Mouse (Mus musculus): ENCODE data around the gene Mtmr12. TPM values are rescaled to one million over a fixed set of nuclear protein-coding genes. Genes with fewer than 3 reads are reported as not detected.

The Mtmr12 gene
- polyA plus RNA-seq, 1 experiment from 2014 or later, result 15.4 TPM

GRCm38 (mm10) chr15:12236961-12237360 is 32.1 kb downstream of the Mtmr12 start:
- H3K4me2 ChIP-seq (ENCODE audit: low read length), result no peak overlapping the region
- H3K9me3 ChIP-seq (ENCODE audit: control insufficient read depth, low read length), result no peaks in the 10 kb centered on the region
- peaks cover 11 to 16% of the 10 kb centered on the region in 2 experiments; a peak in 3 of 4 replicates for H3K4me1 ChIP-seq (ENCODE audit: control insufficient read depth in 2 of 2, insufficient read depth in 2 of 2, low read length in 2 of 2)
- H3K27me3 ChIP-seq (ENCODE audit: control insufficient read depth, insufficient read depth, low read length), result no peaks in the 10 kb centered on the region
- H3K9ac ChIP-seq (ENCODE audit: low read length), result no peak overlapping the region
- H3K27ac ChIP-seq (replicated peaks in 1 of 2; ENCODE audit: control insufficient read depth in 1 of 2, insufficient read depth in 1 of 2, low read depth in 2 of 2, low read length in 2 of 2), result no peak overlapping the region; a peak in 1 of 4 replicates
- WGBS, result 73% methylated on average over 2 of the region's 2 CpGs
- ATAC-seq (ENCODE audit: insufficient number of reproducible peaks, insufficient read depth, low FRiP score, low read depth), result no peak
- no peak overlapping the region for H3K4me3 ChIP-seq (ENCODE audit: control insufficient read depth in 1 of 2, insufficient read depth in 1 of 2, low read depth in 1 of 2, low read length in 2 of 2)
- H3K36me3 ChIP-seq (ENCODE audit: control insufficient read depth, insufficient read depth, low read length), result peaks cover 62% of the 10 kb centered on the region

GRCm38 (mm10) chr15:12237539-12237938 is 32.7 kb downstream of the Mtmr12 start:
- WGBS, result 57% methylated on average over 4 of the region's 4 CpGs
- H3K9me3 ChIP-seq (ENCODE audit: control insufficient read depth, low read length), result no peaks in the 10 kb centered on the region
- ATAC-seq (ENCODE audit: insufficient number of reproducible peaks, insufficient read depth, low FRiP score, low read depth), result no peak
- H3K4me3 ChIP-seq (ENCODE audit: control insufficient read depth in 1 of 2, insufficient read depth in 1 of 2, low read depth in 1 of 2, low read length in 2 of 2), result no peak overlapping the region
- no peak overlapping the region for H3K4me2 ChIP-seq (ENCODE audit: low read length)
- H3K36me3 ChIP-seq (ENCODE audit: control insufficient read depth, insufficient read depth, low read length), result peaks cover 63% of the 10 kb centered on the region
- no peaks in the 10 kb centered on the region for H3K27me3 ChIP-seq (ENCODE audit: control insufficient read depth, insufficient read depth, low read length)
- no peak overlapping the region for H3K27ac ChIP-seq (replicated peaks in 1 of 2; ENCODE audit: control insufficient read depth in 1 of 2, insufficient read depth in 1 of 2, low read depth in 2 of 2, low read length in 2 of 2)
- no peak overlapping the region for H3K9ac ChIP-seq (ENCODE audit: low read length)
- H3K4me1 ChIP-seq (ENCODE audit: control insufficient read depth in 2 of 2, insufficient read depth in 2 of 2, low read length in 2 of 2), result peaks cover 6 to 10% of the 10 kb centered on the region in 2 experiments; a peak in 3 of 4 replicates

GRCm38 (mm10) chr15:12238337-12238736 is 33.5 kb downstream of the Mtmr12 start:
- no peak overlapping the region for H3K9ac ChIP-seq (ENCODE audit: low read length)
- H3K4me3 ChIP-seq (ENCODE audit: control insufficient read depth in 1 of 2, insufficient read depth in 1 of 2, low read depth in 1 of 2, low read length in 2 of 2), result no peak overlapping the region
- peaks cover 55% of the 10 kb centered on the region for H3K36me3 ChIP-seq (ENCODE audit: control insufficient read depth, insufficient read depth, low read length)
- ATAC-seq (ENCODE audit: insufficient number of reproducible peaks, insufficient read depth, low FRiP score, low read depth), result no peak
- no peak overlapping the region for H3K4me2 ChIP-seq (ENCODE audit: low read length)
- peaks cover 4 to 5% of the 10 kb centered on the region in 2 experiments; a peak in 3 of 4 replicates for H3K4me1 ChIP-seq (ENCODE audit: control insufficient read depth in 2 of 2, insufficient read depth in 2 of 2, low read length in 2 of 2)
- 92% methylated on average over 6 of the region's 6 CpGs for WGBS
- no peaks in the 10 kb centered on the region for H3K27me3 ChIP-seq (ENCODE audit: control insufficient read depth, insufficient read depth, low read length)
- H3K9me3 ChIP-seq (ENCODE audit: control insufficient read depth, low read length), result no peaks in the 10 kb centered on the region
- H3K27ac ChIP-seq (replicated peaks in 1 of 2; ENCODE audit: control insufficient read depth in 1 of 2, insufficient read depth in 1 of 2, low read depth in 2 of 2, low read length in 2 of 2), result no peak overlapping the region

- no peak for ATAC-seq (ENCODE audit: insufficient number of reproducible peaks, insufficient read depth, low FRiP score, low read depth)
- Histone ChIP-seq H3K4me3 (ENCODE audit: control insufficient read depth in 1 of 2, insufficient read depth in 1 of 2, low read depth in 1 of 2, low read length in 2 of 2) (no peak overlapping the region), H3K36me3 (ENCODE audit: control insufficient read depth, insufficient read depth, low read length) (peaks cover 54% of the 10 kb centered on the region), H3K4me2 (ENCODE audit: low read length) (no peak overlapping the region), H3K27me3 (ENCODE audit: control insufficient read depth, insufficient read depth, low read length) (no peaks in the 10 kb centered on the region), H3K27ac (replicated peaks in 1 of 2; ENCODE audit: control insufficient read depth in 1 of 2, insufficient read depth in 1 of 2, low read depth in 2 of 2, low read length in 2 of 2) (no peak overlapping the region), H3K9me3 (ENCODE audit: control insufficient read depth, low read length) (no peaks in the 10 kb centered on the region), H3K4me1 (ENCODE audit: control insufficient read depth in 2 of 2, insufficient read depth in 2 of 2, low read length in 2 of 2) (peaks cover 18 to 25% of the 10 kb centered on the region in 2 experiments), H3K9ac (ENCODE audit: low read length) (no peak overlapping the region)
- 92% methylated on average over 3 of the region's 3 CpGs for WGBS
Observed at GRCm38 (mm10) chr15:12240705-12241328, 36.0 kb downstream of the Mtmr12 start.

GRCm38 (mm10) chr15:12243792-12244191 is 39.0 kb downstream of the Mtmr12 start:
- H3K9ac ChIP-seq (ENCODE audit: low read length), result no peak overlapping the region
- H3K9me3 ChIP-seq (ENCODE audit: control insufficient read depth, low read length), result no peaks in the 10 kb centered on the region
- peaks cover 36% of the 10 kb centered on the region for H3K36me3 ChIP-seq (ENCODE audit: control insufficient read depth, insufficient read depth, low read length)
- H3K4me3 ChIP-seq (ENCODE audit: control insufficient read depth in 1 of 2, insufficient read depth in 1 of 2, low read depth in 1 of 2, low read length in 2 of 2), result no peak overlapping the region
- 41% methylated on average over 3 of the region's 3 CpGs for WGBS
- no peaks in the 10 kb centered on the region for H3K27me3 ChIP-seq (ENCODE audit: control insufficient read depth, insufficient read depth, low read length)
- peak overlapping the region; percentile 42 to 66 for H3K27ac ChIP-seq (replicated peaks in 1 of 2; ENCODE audit: control insufficient read depth in 1 of 2, insufficient read depth in 1 of 2, low read depth in 2 of 2, low read length in 2 of 2)
- H3K4me2 ChIP-seq (ENCODE audit: low read length), result no peak overlapping the region
- peaks cover 24 to 43% of the 10 kb centered on the region in 2 experiments for H3K4me1 ChIP-seq (ENCODE audit: control insufficient read depth in 2 of 2, insufficient read depth in 2 of 2, low read length in 2 of 2)
- no peak for ATAC-seq (ENCODE audit: insufficient number of reproducible peaks, insufficient read depth, low FRiP score, low read depth)

GRCm38 (mm10) chr15:12245580-12246359 is 40.9 kb downstream of the Mtmr12 start:
- ATAC-seq (ENCODE audit: insufficient number of reproducible peaks, insufficient read depth, low FRiP score, low read depth), result peak; percentile 55; the same call in 1 of the 2 replicates

GRCm38 (mm10) chr15:12246360-12247158 is 41.7 kb downstream of the Mtmr12 start:
- WGBS, result 27% methylated on average over 11 of the region's 11 CpGs
- Histone ChIP-seq H3K27me3 (ENCODE audit: control insufficient read depth, insufficient read depth, low read length) (no peaks in the 10 kb centered on the region), H3K36me3 (ENCODE audit: control insufficient read depth, insufficient read depth, low read length) (peaks cover 29% of the 10 kb centered on the region), H3K9me3 (ENCODE audit: control insufficient read depth, low read length) (no peaks in the 10 kb centered on the region), H3K4me2 (ENCODE audit: low read length) (peak overlapping the region; percentile 29), H3K4me3 (ENCODE audit: control insufficient read depth in 1 of 2, insufficient read depth in 1 of 2, low read depth in 1 of 2, low read length in 2 of 2) (no peak overlapping the region), H3K9ac (ENCODE audit: low read length) (no peak overlapping the region; the same call in none of the 2 replicates), H3K4me1 (ENCODE audit: control insufficient read depth in 2 of 2, insufficient read depth in 2 of 2, low read length in 2 of 2) (peaks cover 24 to 43% of the 10 kb centered on the region in 2 experiments), H3K27ac (replicated peaks in 1 of 2; ENCODE audit: control insufficient read depth in 1 of 2, insufficient read depth in 1 of 2, low read depth in 2 of 2, low read length in 2 of 2) (peak overlapping the region; percentile 72 to 88)
- peak; percentile 84 for ATAC-seq (ENCODE audit: insufficient number of reproducible peaks, insufficient read depth, low FRiP score, low read depth)

More at GRCm38 (mm10) chr15:12245580-12246359, 40.9 kb downstream of the Mtmr12 start:
- 17% methylated on average over 6 of the region's 6 CpGs for WGBS
- Histone ChIP-seq H3K9ac (ENCODE audit: low read length) (peak overlapping the region; percentile 6), H3K27ac (replicated peaks in 1 of 2; ENCODE audit: control insufficient read depth in 1 of 2, insufficient read depth in 1 of 2, low read depth in 2 of 2, low read length in 2 of 2) (peak overlapping the region; percentile 72 to 88), H3K4me2 (ENCODE audit: low read length) (peak overlapping the region; percentile 29), H3K36me3 (ENCODE audit: control insufficient read depth, insufficient read depth, low read length) (peaks cover 24% of the 10 kb centered on the region), H3K4me3 (ENCODE audit: control insufficient read depth in 1 of 2, insufficient read depth in 1 of 2, low read depth in 1 of 2, low read length in 2 of 2) (no peak overlapping the region), H3K4me1 (ENCODE audit: control insufficient read depth in 2 of 2, insufficient read depth in 2 of 2, low read length in 2 of 2) (peaks cover 24 to 43% of the 10 kb centered on the region in 2 experiments), H3K9me3 (ENCODE audit: control insufficient read depth, low read length) (no peaks in the 10 kb centered on the region), H3K27me3 (ENCODE audit: control insufficient read depth, insufficient read depth, low read length) (no peaks in the 10 kb centered on the region)

Measured in heart, embryonic 14.5 days (tissue).